Mouse (Mus musculus) erythroblast, embryonic 14.5 days (primary cell): ENCODE data around the gene Itgb1.

ENCODE experiments used
- GATA1 ChIP-seq: IDR thresholded peaks from 2 replicates; pipeline ENCODE4 v1.6.1; 2012; ENCODE audit warnings: low read length, inconsistent platforms, mixed read lengths
- TAL1 ChIP-seq: IDR thresholded peaks from 3 replicates; pipeline ENCODE4 v1.6.1; 2012; ENCODE audit warnings: low read length, inconsistent platforms, mixed read lengths

- TF ChIP-seq GATA1 (no peak), TAL1 (no peak)
These were observed 13.0 kb upstream of the Itgb1 start for GRCm38 (mm10) chr8:128672441-128672840.
